Mouse (Mus musculus) spleen, adult 2 months (tissue): ENCODE measurements around the gene Rap1b.

Experiments
- CTCF ChIP-seq: fragments of 200-500 bp; IDR thresholded peaks from 2 replicates; pipeline ENCODE4 v1.5.1; 2011; ENCODE audit warnings: mild to moderate bottlenecking, inconsistent platforms; ENCODE audit not compliant: insufficient read depth, insufficient read length, insufficient replicate concordance; ENCODE audit errors: extremely low read depth
- POLR2A ChIP-seq: fragments of 200-500 bp; IDR thresholded peaks from 2 replicates; pipeline ENCODE4 v1.6.1; 2011; ENCODE audit warnings: low read depth, low read length, inconsistent platforms

- TF ChIP-seq CTCF (no peak), POLR2A (peak; percentile 44; the same call in 1 of the 2 replicates)
Measured at GRCm38 (mm10) chr10:117792141-117793091, 53.4 kb downstream of the Rap1b start, which contains the start of gene Nup107.
